Mouse (Mus musculus): Measurements from ENCODE around the gene Tnfsf11.

DNA sequence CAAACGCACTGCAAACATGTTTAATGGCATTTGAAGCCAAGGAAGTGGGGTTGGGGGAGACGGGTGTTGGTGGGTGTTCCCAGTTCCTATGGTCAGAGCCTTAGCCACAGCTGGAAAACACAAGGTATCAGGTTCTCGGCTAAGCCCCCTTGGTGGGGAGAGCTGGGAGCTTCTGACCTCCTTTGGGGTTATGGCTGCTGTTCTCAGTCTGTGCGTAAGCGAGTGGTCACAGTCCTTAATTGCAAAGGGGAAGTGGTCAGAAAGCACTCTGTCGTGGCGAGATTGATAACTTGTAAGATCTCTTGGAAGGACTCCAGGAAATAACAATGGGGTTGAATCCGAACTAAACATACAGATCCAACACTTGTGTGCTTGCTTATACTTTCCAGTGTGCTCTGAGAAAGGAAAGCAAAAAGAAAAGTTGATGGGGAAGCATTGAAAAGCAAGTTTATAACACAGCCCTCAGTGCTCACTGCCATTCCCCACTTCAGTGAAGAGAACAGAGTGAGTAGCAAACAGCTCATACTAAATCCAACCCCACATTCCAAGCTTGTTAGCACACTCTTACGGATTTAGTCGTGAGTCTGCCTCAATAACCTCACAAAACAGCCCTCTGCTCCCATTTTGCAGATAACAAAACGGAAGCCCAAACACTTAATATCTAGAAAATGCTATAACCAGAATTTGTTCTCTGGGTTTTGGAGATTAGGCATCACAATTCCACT, 22.9 kb upstream of the Tnfsf11 start:
- TF ChIP-seq CTCF (IDR thresholded peaks at IDR 0.05; ENCODE audit: low read depth) (no peak), EP300 (IDR thresholded peaks at IDR 0.05; ENCODE audit: low read depth) (no peak)
